Mouse (Mus musculus) spleen, adult 12 weeks (tissue): ENCODE measurements around the gene Cdkn2a.

Source experiments
- DNase-seq: peaks from one replicate; pipeline ENCODE4 v3.0.0; 2022; ENCODE audit warnings: low spot score

Gene Cdkn2a

GRCm38 (mm10) chr4:89294486-89295440 is at the start of gene Cdkn2a:
Gene Cdkn2a, minus strand, starts transcription at chr4:89294653.
- no peak for DNase-seq

GRCm38 (mm10) chr4:89313461-89313860 is 19.0 kb upstream of the Cdkn2a start:
- DNase-seq: no peak

GRCm38 (mm10) chr4:89310491-89311254 is 16.2 kb upstream of the Cdkn2a start, which contains the start of gene Cdkn2b:
Gene Cdkn2b, minus strand, starts transcription at chr4:89311039.
- peak; percentile 78 for DNase-seq

- DNase-seq: no peak
Measured at GRCm38 (mm10) chr4:89309996-89310395, 15.5 kb upstream of the Cdkn2a start.

GRCm38 (mm10) chr4:89308001-89308400 is 13.5 kb upstream of the Cdkn2a start:
- no peak for DNase-seq

- DNase-seq: no peak
Measured at GRCm38 (mm10) chr4:89306798-89307365, 12.4 kb upstream of the Cdkn2a start.

GRCm38 (mm10) chr4:89305691-89306090 is 11.2 kb upstream of the Cdkn2a start:
- no peak for DNase-seq

GRCm38 (mm10) chr4:89303281-89303995 is 9.0 kb upstream of the Cdkn2a start:
- DNase-seq: no peak

GRCm38 (mm10) chr4:89302129-89302528 is 7.7 kb upstream of the Cdkn2a start:
- no peak for DNase-seq

GRCm38 (mm10) chr4:89299721-89300120 is 5.3 kb upstream of the Cdkn2a start:
- DNase-seq: no peak

- DNase-seq: no peak
Measured at GRCm38 (mm10) chr4:89295441-89296220, 1.2 kb upstream of the Cdkn2a start.

- DNase-seq: no peak
Measured at GRCm38 (mm10) chr4:89294091-89294485, 365 bp downstream of the Cdkn2a start.

GRCm38 (mm10) chr4:89293516-89293915 is 937 bp downstream of the Cdkn2a start:
- DNase-seq: no peak

- DNase-seq: no peak
Measured at GRCm38 (mm10) chr4:89289028-89289427, 5.4 kb downstream of the Cdkn2a start.

GRCm38 (mm10) chr4:89286566-89286965 is 7.9 kb downstream of the Cdkn2a start:
- no peak for DNase-seq

- DNase-seq: no peak
Measured at GRCm38 (mm10) chr4:89285688-89286087, 8.8 kb downstream of the Cdkn2a start.

GRCm38 (mm10) chr4:89282661-89283060 is 11.8 kb downstream of the Cdkn2a start:
- no peak for DNase-seq

- DNase-seq: no peak
Measured at GRCm38 (mm10) chr4:89282036-89282566, 12.4 kb downstream of the Cdkn2a start.

GRCm38 (mm10) chr4:89281236-89281635 is 13.2 kb downstream of the Cdkn2a start:
- DNase-seq: no peak

- DNase-seq: no peak
Measured at GRCm38 (mm10) chr4:89279641-89280040, 14.8 kb downstream of the Cdkn2a start.
